Mouse (Mus musculus): ENCODE measurements around the gene Mogs.

Gene Mogs

GRCm38 (mm10) chr6:83121863-83122710 is 6.8 kb downstream of the Mogs start:
- DNase-seq (ENCODE audit: low spot score in 2 of 2): peak; percentile 57 to 61

- DNase-seq (ENCODE audit: low spot score in 2 of 2): peak in 1 of 2 experiments; percentile 25
These were observed 7.7 kb downstream of the Mogs start for GRCm38 (mm10) chr6:83122961-83123360.

- DNase-seq (ENCODE audit: low spot score in 2 of 2): peak; percentile 95
These were observed 9.6 kb downstream of the Mogs start for GRCm38 (mm10) chr6:83124851-83125312.

DNA sequence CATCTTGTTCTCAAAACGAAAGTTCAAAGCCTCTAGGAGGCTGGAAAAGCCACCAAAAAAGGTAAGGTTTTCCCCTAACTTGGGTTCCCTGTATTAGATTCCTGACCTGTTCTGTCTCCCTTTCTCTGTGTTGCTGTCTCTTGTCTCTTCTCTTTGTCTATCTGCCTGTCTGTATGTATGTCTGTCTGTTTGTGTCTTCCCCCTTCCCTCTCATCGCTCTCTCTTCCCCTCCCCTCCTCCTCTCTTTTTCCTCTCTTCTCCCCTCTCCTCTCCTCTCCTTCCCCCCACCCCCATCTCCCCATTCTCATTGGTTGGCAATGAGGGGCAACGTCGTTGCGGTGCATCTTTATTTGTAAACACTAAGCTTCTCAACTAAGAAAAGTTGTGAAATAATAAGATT is 10.0 kb downstream of the Mogs start, which contains the start of gene Ino80b:
Ino80b (minus strand) TSS at position 101 of the 400 bp plus-strand sequence.
- no peak for DNase-seq (ENCODE audit: low spot score in 2 of 2)

GRCm38 (mm10) chr6:83127419-83127818 is 12.1 kb downstream of the Mogs start:
- no peak for DNase-seq (ENCODE audit: low spot score in 2 of 2)

- no peak for DNase-seq (ENCODE audit: low spot score in 2 of 2)
These were observed 16.3 kb downstream of the Mogs start for GRCm38 (mm10) chr6:83131469-83132034.

- DNase-seq (ENCODE audit: low spot score in 2 of 2): no peak
These were observed 17.1 kb downstream of the Mogs start for GRCm38 (mm10) chr6:83132176-83132919.

DNA sequence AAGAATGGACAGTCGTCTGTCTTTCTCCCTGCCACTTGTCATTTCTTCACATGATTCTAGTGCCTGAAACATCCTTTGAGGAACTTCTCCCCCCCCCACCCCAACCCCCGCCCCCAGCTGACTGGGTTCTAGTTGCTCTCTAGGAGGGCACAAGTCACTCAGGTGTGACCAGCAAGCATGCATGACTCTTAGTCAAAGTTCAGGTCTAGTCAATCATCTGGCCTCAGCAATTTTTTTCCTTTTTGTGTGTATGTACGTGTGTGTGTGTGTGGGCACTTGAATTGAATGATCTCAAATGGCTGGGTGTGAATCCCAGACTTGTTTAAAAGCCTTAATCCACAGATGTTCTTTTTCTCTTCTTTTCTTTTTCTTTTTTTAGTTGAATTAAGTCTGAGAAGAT is 18.9 kb downstream of the Mogs start:
- no peak for DNase-seq (ENCODE audit: low spot score in 2 of 2)

GRCm38 (mm10) chr6:83134951-83135513 is 19.7 kb downstream of the Mogs start, which contains the start of gene Rtkn:
Rtkn (plus strand) TSS chr6:83135463.
- no peak for DNase-seq (ENCODE audit: low spot score in 2 of 2)

GRCm38 (mm10) chr6:83135571-83136161 is 20.4 kb downstream of the Mogs start:
- no peak for DNase-seq (ENCODE audit: low spot score in 2 of 2)

DNA sequence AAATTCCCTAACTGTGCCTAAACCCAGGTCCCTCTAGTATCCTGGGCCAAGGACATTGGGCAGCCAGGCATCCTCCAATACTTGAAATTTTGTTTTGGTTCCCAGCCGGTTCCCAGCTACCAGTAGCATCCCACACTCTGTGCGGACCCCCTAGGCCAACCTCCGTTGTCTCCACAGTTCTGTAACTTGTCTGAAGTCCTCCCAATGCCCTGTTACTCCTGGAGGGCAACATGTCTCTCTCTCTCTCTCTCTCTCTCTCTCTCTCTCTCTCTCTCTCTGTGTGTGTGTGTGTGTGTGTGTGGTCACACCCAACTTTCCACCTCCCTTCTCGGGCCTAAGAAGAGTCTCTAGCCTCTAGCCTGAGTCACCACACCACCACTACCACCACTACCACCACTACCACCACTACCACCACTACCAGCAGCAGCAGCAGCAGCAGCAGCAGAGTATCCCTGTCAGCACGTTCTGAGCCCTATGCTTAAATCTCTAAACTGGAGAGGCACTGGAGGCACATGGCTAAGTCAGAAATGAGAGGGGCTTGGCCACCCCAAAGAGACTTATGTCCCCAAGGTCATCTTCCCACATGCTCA is 21.1 kb downstream of the Mogs start:
- no peak for DNase-seq (ENCODE audit: low spot score in 2 of 2)

DNA sequence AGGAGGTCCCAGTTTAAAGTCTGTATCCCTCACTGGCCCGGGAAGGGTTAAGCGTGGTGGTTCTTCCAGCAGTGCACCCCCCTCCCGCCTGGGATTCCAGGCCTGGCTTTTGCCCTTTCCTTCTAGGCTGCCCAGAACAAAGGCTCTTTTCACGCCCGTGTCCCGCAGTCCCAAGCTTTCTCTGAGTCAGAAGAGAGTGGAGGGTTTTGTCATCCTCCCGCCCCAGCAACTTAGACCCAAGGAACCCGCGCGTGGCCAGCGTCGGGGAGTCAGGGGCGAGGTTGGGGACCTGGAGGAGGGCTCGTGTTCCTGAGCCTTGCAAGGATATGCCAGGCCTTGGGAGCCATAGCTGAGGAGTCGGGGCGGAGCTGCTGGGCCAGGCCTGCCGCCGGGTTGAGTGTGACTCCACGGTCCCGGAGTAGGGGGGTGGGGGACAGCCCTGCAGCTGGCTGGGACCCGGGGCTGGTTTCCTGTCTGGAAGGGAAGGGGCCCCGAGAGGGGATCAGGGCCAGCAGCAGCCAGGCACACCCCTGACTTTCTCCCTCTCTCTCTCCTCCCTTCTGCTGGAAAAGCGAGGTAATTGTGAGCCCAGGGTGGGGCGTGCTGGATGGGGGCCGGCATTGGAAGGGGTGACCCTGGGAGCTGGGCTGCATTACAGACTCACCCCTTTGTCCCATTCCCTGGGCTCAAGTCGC is 21.7 kb downstream of the Mogs start:
- peak in 1 of 2 experiments; percentile 47 for DNase-seq (ENCODE audit: low spot score in 2 of 2)

DNA sequence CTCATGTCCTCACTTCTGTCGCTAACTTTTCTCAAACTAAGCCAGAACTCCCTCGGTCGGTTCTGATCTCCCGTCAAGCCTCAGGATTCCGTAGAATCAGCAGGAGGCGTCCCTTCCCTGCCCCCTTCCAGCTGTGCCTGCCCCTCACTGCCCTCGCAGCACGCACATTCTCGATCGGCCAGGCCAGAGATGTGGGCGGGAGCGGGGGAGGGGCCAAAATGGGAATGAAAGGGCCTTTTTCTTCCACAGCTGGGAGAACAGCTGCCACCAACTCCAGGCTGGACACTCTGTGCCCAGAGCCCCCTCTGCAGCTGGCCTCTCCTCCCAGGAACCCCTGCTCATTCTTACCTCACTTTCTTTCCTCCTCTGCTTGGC is 22.3 kb downstream of the Mogs start:
- peak; percentile 81 to 82 for DNase-seq (ENCODE audit: low spot score in 2 of 2)

GRCm38 (mm10) chr6:83138056-83138455 is 22.8 kb downstream of the Mogs start:
- peak in 1 of 2 experiments; percentile 28 for DNase-seq (ENCODE audit: low spot score in 2 of 2)

DNA sequence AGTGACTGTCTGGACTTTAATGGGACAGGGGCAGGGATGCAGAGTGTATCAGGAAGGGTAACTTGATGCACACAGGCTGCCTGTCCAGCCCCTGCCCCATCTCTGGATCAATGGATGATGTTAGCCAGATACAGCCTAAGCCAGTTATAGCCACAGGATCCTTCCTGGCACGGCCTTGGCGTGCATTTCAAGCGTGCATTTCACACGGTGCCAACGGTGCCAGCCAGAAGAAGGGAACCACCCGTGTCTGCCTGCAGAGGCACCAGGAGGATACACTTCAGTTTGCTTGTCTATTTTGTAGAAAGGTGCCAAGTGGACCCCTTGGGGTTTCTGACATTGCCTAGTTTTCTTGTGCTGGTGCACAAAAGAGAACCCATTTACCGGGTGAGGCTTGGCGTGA is 24.7 kb downstream of the Mogs start:
- no peak for DNase-seq (ENCODE audit: low spot score in 2 of 2)

DNA sequence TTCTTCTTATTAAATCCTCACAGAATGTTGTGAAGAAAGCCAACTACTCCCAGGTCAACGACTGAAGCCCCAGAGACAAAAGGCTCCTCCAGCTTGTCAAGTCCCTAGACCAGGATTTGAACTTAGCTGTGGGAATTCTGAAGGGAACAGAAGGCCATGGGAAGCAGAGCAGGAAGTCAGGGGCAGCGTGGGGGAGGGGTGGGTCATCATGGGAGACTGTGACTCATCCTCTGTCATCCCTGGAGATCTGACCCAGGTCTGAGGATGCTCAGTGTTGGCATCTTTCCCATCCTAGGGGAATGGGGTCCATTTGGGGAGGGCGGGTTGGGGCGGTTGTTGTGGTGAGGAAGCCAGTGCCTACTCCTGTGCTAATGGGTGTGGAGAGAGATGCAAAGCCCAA is 26.3 kb downstream of the Mogs start:
- no peak for DNase-seq (ENCODE audit: low spot score in 2 of 2)

GRCm38 (mm10) chr6:83142211-83142731 is 27.0 kb downstream of the Mogs start:
- DNase-seq (ENCODE audit: low spot score in 2 of 2): peak; percentile 76 to 78

DNA sequence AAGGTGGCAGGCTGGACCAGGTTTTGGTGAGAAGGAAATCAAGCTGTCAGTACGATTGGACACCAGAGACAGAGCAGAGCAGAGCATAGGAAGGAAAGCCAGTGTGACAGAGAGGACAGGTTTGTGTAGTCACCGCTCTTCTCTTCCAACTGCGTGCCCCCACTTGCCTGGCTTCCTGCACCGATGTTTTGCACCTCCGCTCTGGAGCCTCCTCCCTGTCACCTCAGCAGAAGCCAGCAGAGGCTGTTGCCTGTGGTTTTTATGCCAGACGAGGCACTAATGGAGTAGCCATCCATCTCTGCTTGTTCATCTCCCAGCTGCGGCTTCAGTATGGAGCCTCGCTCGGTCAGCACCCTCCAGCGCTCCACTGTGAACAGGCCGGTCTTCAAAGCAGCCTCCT is 27.6 kb downstream of the Mogs start:
- DNase-seq (ENCODE audit: low spot score in 2 of 2): no peak

DNA sequence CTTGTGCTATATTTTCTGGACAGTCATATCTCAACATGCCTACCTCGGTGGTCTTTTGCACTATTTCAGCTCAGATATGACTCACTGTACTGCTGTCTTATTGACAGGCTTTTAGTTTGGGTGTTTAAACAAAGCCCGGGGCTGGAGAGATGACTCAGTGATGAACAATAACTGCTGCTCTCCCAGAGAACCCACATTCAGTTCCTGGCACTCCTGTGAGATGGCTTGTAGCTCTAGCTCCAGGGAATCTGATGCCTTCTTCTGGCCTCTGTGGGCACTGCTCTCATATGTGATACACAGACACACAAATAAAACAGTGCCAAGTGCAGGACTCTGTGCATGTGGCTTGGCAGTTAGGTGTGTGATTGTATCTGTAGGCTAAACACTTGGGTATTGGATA is 29.9 kb downstream of the Mogs start:
- DNase-seq (ENCODE audit: low spot score in 2 of 2): no peak

GRCm38 (mm10) chr6:83145805-83146204 is 30.5 kb downstream of the Mogs start:
- DNase-seq (ENCODE audit: low spot score in 2 of 2): no peak
